Mouse (Mus musculus) ZHBTc4 (cell line): ENCODE data around the gene Slc38a2.

Experiments
- DNase-seq: peaks from one replicate; pipeline ENCODE4 v3.0.0-alpha.2; 2011; ENCODE audit warnings: low read depth, low spot score

Gene Slc38a2

DNA sequence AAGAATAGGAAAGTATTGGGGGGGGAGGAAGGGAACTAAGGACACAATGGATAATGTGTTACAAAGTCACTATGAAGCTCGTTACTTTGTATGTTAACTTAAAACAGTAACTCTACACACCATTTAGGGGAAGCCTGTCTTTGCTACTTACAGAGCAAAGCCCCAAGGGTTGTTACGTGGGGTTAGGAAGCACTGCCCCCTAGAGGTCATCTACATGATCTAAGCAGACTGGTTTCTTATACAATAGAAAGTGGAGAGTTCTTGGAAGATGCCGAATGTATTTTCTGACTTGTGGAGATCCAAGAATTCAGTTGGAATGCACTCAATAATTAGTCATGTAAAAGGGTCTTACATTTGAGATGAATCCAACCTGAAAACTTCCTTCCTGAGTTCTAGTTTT, 33.6 kb downstream of the Slc38a2 start:
- DNase-seq = peak; percentile 89

DNA sequence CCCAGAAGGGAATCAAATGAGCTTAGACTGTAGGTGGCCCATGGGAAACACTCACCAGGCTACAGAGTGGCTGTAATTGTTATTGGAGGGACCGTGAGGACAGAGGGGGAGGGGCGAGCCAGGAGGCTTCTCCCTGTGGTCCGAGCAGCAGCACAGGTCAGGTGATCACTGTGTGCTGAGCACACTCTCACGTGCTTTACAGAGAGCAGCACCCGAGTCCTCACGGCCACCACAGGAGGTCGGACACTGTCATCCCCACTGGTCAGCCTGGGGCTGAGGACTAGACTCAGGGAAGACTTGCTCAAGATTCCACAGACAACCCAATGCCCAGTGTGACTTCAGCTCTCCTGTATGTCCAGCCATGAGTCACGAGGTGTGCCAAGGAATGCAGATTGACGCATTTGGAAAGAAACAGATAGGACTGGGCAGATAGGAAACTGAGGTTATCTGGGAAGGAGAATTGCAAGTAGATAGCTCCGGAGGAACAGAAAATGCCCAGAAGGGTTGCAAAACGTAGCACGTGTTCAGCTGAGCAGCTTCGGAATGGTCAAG, 38.9 kb downstream of the Slc38a2 start:
- no peak for DNase-seq

DNA sequence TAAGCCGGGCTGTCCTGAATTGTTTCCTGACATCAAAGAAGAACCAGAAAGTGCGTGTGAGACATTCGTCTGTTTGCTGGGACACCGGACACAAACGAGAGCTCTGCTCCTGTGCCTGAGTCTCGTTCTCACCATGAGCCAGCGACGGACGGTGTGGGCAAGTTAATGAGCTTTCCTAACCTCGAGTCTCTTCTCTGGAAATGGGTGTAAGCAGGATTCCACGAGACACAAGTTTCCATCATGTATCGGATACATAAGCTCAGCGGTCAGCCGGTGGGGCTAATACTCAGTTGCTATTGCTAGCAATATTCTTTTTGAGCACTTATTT, 41.3 kb downstream of the Slc38a2 start:
- no peak for DNase-seq

DNA sequence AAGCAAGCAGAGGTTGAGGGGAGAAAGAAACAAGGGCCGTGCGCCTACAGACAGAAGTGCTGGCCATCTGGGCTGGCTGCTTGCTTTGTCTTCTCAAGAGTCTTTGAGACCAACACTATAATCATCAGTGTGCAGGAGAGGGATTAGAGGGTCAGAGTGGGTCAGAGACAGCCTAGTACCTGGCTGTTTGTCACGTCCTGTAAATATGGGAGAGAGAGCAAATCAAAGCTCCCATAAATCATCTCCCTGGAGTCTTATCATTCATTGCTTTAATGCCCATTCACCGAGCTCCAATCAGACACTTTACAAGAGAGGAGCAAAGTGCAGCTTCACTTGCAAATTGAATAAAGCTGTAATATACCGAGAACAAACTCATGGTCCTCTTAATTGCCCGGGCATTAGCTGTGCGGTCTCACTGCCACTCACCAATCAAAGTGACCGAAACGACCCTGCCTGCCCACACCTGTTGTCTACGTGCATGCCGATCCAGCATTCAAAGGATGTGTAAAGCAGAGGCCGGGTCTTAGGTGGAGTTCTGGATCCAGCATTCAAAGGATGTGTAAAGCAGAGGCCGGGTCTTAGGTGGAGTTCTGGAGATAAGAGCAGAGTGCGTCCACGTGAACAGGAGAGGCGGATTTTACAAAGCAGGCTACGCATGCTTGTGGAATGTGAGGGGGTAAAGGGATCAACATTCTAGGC, 41.8 kb downstream of the Slc38a2 start:
- peak; percentile 57 for DNase-seq

DNA sequence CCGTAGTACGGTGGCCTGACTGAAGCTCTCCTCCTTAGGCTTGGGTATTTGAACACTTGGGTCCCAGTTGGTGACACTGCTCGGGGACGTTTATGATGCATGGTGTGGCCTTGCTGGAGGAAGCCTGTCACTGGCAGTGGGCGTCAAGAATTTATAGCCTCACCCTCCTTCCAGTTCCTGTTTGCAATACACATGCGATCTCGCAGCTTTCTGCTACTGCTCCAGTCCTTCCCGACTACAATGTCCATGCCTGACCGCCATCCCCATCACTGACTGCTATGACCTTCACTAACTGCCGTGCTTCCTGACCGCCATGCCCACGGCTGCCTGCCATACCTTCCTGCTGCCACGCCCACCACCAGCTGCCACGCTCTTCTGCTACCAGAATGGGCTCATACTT, 44.0 kb downstream of the Slc38a2 start:
- no peak for DNase-seq

DNA sequence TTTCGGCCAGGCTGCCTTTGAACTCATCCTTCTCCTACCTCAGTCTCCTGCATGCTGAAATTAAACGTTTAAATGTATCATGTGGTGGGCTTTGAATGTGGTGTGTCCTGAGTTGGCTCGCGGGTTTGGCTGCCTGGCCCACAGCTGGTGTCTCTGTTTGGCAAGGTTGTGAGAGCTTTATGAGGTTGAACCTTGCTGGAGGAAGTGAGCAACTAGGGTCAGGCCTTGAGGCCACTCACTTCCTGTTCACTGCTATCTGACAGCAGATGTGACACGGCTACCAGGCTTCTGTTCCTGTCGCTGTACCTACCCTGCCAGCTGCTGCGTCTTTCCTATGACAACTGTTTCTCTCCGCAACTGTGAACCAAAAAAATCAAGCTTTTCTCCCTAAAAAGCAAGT, 44.8 kb downstream of the Slc38a2 start:
- DNase-seq = no peak

DNA sequence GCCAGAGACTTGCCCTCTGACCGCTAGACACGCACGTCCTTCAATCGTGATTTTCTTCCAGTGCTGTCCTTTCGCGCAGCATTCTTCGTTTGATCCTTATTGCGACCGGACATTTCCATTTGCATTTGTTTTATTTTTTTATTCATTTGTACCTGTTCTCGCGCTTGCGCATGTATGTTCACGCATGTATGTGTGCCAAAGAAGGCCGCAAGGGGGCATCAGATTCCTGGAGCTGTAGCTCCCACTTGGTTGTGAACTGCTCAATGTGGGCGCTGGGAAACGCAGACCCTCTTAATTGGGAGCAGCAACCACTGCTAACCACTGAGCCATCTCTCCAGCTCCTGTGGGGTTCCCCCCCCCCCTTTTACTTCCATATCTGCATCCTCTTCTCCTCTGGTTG, 46.5 kb downstream of the Slc38a2 start:
- peak; percentile 73 for DNase-seq

DNA sequence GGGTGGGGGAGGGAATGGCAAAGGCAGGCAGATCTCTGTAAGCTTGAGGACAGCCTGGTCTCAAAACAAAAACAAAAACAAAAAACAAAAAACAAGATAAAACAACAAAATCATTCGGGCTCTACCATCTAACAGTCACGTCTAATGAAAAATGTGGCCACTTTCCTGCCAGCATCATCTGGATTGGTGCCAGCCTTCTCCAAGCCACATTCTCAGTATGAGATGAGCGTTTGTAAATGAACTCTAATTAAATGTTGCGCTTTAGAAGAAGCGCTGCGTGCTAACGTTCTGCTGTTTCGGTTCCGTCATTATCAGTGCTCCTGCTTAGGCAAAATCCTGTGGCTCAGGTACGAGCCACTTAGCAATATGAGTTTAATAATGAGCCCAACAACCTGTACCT, 47.0 kb downstream of the Slc38a2 start:
- DNase-seq = no peak

DNA sequence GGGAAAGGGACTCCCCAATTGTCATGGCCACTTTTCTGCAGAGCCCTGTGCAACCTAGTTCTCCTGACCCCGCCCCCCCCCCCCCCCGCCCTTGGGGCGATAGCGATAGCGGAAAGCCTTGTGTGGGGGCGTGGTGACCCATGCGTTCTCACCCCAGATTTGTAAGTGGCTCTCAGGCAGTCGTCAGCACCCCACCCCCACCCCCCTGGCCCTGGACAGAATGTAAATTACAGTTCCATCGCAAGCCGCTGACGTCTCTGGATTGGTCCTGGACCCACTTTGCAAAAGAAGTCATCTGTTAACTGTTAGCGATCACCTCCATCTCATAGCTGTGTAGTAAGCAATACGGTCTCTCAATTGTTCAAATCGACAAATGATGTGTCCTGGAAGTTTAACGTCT, 52.2 kb downstream of the Slc38a2 start:
- peak; percentile 50 for DNase-seq

DNA sequence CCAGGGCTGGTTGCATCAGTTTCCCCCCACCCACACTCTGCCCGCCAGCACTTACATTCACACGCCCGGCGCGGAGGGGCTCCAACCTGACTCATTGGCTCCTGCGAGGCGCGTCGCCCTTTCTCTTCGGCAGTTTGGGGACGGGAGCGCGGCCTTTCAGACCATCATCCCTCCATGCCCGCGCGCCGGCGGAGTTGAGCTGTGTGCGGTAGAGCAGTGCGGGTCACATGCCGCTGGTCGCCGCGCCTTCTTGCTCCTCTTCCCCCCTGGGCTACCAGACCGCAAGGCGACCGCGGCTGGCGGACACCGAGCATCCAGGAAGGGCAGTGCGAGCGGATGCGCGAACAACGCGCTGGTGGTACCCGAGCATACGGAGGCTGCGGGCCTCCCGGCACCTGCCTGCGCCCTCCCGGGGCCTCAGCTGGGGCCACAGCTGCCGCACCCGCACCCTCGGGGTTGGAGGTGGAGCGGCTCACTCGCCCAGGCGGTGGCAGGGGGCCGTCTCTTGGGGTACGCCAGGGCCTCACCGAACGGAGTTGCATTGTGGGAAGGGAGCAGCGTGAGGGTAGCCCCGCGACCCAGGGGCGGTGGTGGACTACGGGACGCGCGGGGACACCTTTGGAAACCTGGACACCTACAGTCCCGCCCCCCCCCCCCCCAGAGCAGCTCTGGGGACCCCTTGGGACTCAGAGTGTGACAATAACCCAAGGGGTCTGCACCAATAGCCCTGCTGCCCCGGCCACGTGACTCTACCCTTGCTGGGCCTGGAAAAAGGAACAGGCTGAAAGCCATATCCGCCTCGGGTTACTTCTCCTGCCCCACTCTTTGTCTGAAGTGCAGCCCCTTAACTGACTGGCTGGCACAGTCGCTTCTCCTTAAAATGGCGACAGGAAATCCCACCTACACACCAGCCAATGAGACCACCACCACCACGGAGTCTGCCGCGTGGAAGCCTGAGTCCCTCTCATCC, 56.8 kb downstream of the Slc38a2 start, which contains the start of gene Slc38a1:
Slc38a1 (minus strand) TSS at position 478 of the 970 bp plus-strand sequence.
- DNase-seq = peak; percentile 80

DNA sequence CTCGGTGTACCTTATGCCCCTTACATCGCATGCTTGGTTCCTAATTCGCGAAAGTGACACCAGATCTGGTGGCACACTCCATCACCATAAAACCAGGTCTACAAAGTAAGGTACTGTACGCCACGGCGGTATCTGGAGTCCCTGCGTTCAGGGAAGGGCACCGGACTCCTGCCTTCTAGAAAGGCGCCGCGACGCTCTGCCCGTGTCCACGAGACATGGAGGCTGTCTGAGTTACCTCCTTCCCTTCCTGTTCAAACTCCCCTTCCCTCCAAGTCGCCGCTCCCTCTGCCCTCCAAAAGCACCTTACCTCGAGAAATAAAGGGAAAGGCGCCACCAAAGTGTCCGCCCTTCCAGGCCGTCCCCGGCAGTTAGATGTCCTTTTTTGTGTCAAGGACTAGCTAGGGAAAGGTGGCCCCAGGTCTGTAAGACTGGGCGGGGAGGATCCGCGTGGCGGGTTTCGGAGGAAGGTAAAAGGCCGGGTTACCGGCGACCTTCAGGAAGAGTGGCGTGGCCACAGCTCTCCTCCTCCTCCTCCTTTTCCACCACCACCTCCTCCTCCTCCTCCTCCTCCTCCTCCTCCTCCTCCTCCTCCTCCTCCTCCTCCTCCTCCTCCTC, 57.6 kb downstream of the Slc38a2 start:
- peak; percentile 57 for DNase-seq

DNA sequence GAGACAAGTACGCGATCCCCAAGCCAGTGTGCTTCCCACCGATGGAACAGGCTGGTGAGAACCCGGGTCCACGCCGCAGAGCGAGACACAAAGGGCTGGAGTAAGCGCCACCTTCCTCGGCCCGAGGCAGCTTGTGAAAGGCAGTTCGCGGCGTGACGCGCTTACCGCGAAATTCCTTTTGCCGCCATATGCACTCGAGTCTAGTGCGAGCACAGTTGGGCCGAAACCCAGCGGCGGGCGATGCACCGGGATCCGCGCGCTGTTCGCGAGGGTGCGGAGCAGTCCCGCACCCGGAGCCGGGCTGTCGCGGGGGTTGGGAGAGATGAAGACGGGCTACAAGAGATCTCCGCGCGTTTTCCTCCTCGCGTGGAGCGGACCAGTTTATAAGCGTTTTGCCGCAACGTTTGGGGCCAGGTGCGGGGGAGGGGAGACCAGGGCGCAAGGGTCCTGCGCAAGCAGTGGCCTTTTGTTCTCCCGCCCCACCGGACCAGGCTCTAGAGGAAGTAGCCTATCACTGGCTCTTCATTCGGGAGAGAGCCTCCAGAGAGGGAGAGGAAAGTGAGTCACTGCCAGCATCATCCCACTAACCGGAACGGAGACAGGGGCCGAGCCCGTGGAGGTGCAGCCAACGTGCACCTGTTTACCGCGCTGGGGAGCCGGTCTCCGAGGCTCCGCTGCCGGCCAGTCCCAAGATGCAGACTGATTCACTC, 58.3 kb downstream of the Slc38a2 start:
- peak; percentile 80 for DNase-seq

DNA sequence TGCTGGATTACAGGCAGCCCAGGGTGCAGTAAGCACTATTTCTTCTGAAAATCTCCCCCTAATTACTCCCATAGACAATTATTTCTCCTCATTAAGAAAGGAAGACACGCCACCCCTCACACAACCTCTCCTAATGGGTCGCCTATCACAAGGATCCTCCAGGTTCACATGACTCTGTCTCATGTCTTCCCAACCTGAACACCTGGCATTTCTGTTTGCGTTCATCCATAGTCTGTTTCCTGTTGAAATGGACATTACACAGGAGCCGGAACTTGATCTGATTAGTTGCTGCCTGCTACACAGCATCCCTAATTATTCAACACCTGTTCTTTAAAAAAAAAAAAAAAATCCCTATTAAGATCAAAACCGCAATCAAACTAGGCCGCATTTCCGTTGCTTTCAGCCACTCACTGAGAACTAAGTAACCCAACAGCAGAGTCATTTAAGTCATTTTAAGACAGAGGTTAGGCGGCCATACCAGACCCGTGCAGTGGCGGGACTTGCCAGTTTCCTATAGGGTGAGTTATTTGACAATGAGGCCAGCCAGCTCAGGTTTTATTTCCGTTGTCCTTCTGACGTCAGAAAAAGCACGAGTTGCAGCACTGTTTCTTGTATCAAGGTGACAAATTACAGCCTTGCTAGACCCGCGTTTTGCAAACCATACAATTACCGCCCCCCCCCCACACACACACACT, 59.1 kb downstream of the Slc38a2 start:
- peak; percentile 40 for DNase-seq

DNA sequence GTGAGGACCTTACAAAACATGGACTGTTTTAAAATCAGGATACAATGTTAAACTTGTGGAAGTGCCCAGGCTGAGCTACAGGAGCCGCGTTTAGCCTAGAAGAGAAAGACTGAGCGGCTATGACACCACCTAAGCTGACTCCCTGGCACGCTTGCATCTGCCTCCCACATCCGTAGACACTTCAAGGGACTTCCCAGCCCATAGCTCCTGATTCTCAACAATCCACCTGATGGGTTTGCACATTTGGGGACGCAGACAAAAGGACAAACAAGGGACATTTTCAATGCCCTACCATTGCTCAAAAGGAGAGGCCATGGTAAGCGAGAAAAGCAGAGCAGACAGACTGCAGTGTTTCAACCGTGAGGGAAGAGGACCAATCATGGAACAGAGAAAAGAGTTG, 59.9 kb downstream of the Slc38a2 start:
- no peak for DNase-seq

DNA sequence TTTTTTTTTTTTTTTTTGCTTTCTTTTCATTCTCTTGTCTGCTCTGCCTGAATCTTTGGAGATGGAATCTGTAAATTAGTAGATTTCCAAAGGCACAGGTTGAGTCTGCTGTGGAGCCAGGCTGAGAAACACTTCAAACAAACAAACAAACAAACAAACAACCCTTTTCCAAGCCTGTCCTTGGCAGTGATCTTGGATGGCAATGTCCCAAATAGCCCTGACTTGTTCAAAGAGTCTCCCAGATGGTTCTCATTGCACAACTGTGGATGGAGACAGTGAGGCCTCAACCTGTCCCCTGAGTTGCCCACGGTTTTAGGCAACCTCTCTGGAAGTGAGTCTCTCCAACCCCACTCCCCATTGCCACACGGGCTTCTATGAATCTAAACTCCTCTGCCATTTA, 60.9 kb downstream of the Slc38a2 start:
- DNase-seq = no peak

DNA sequence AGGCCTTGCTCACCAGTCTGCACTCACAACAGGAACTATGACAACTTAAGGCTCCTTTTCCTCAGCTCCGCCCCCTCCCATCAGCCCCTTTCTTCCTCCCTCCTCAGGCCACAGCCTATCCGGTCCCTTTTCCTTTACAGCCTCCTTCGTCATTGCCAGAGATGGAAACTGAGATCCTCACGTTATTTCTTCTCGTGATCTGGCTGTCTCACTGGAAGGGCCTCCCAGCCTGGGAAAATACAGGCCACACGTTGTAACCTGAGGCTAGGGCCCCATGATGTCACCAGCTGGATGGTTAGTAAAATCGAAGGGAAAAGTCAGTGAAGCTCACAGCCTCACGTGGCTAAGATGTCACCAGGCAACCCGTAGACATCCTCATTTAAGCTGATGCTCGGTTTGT, 61.4 kb downstream of the Slc38a2 start:
- peak; percentile 76 for DNase-seq
